Mouse (Mus musculus): Measurements from ENCODE around the gene Disp1. TPM values are rescaled to one million over a fixed set of nuclear protein-coding genes. Genes with fewer than 3 reads are reported as not detected.
A peak's percentile ranks its signal among the peaks of the same experiment; 100 is the strongest.

Disp1 gene
- total RNA-seq (2022) = 1 to 10 TPM; 6.9 to 8.5 (median 7.4) TPM

- peak; percentile 39 to 47 for DNase-seq (ENCODE audit: low spot score in 2 of 2)
These were observed at the start of gene Disp1 for GRCm38 (mm10) chr1:183220796-183221718. Gene Disp1, minus strand, starts transcription at chr1:183221522.

GRCm38 (mm10) chr1:183267666-183268065, 46.3 kb upstream of the Disp1 start:
- no peak for DNase-seq (ENCODE audit: low spot score in 2 of 2)

- no peak for DNase-seq (ENCODE audit: low spot score in 2 of 2)
These were observed 44.7 kb upstream of the Disp1 start for GRCm38 (mm10) chr1:183265921-183266467.

- no peak for DNase-seq (ENCODE audit: low spot score in 2 of 2)
These were observed 43.1 kb upstream of the Disp1 start for GRCm38 (mm10) chr1:183264145-183265008.

- DNase-seq (ENCODE audit: low spot score in 2 of 2) = no peak
These were observed 31.3 kb upstream of the Disp1 start for GRCm38 (mm10) chr1:183252574-183252973.

GRCm38 (mm10) chr1:183251818-183252217, 30.5 kb upstream of the Disp1 start:
- DNase-seq (ENCODE audit: low spot score in 2 of 2) = no peak

GRCm38 (mm10) chr1:183250612-183251011, 29.3 kb upstream of the Disp1 start:
- DNase-seq (ENCODE audit: low spot score in 2 of 2) = no peak

GRCm38 (mm10) chr1:183248144-183248543, 26.8 kb upstream of the Disp1 start:
- no peak for DNase-seq (ENCODE audit: low spot score in 2 of 2)

- no peak for DNase-seq (ENCODE audit: low spot score in 2 of 2)
These were observed 22.0 kb upstream of the Disp1 start for GRCm38 (mm10) chr1:183243293-183243692.

GRCm38 (mm10) chr1:183237901-183238300, 16.6 kb upstream of the Disp1 start:
- DNase-seq (ENCODE audit: low spot score in 2 of 2) = no peak

GRCm38 (mm10) chr1:183236460-183236859, 15.1 kb upstream of the Disp1 start:
- DNase-seq (ENCODE audit: low spot score in 2 of 2) = no peak

GRCm38 (mm10) chr1:183233679-183234174, 12.4 kb upstream of the Disp1 start:
- no peak for DNase-seq (ENCODE audit: low spot score in 2 of 2)

- no peak for DNase-seq (ENCODE audit: low spot score in 2 of 2)
These were observed 11.8 kb upstream of the Disp1 start for GRCm38 (mm10) chr1:183232985-183233678.

- DNase-seq (ENCODE audit: low spot score in 2 of 2) = no peak
These were observed 6.1 kb upstream of the Disp1 start for GRCm38 (mm10) chr1:183227469-183227868.

- no peak for DNase-seq (ENCODE audit: low spot score in 2 of 2)
These were observed 2.3 kb downstream of the Disp1 start for GRCm38 (mm10) chr1:183219021-183219420.

GRCm38 (mm10) chr1:183216691-183217090, 4.6 kb downstream of the Disp1 start:
- DNase-seq (ENCODE audit: low spot score in 2 of 2) = no peak

GRCm38 (mm10) chr1:183215706-183216105, 5.6 kb downstream of the Disp1 start:
- DNase-seq (ENCODE audit: low spot score in 2 of 2) = no peak

GRCm38 (mm10) chr1:183213850-183214249, 7.5 kb downstream of the Disp1 start:
- DNase-seq (ENCODE audit: low spot score in 2 of 2) = peak in 1 of 2 experiments; percentile 36

GRCm38 (mm10) chr1:183212757-183213211, 8.5 kb downstream of the Disp1 start:
- DNase-seq (ENCODE audit: low spot score in 2 of 2) = no peak

GRCm38 (mm10) chr1:183210115-183210514, 11.2 kb downstream of the Disp1 start:
- DNase-seq (ENCODE audit: low spot score in 2 of 2) = no peak

- no peak for DNase-seq (ENCODE audit: low spot score in 2 of 2)
These were observed 13.7 kb downstream of the Disp1 start for GRCm38 (mm10) chr1:183207623-183208022.
